Mouse (Mus musculus) hindbrain, embryonic 14.5 days (tissue): Measurements from ENCODE around the gene Olfr1175-ps. TPM values are rescaled to one million over a fixed set of nuclear protein-coding genes. Genes with fewer than 3 reads are reported as not detected.

Experiments used
- ATAC-seq: fragments of 200-750 bp; cut with Nextera tagmentation; 2 replicates; pipeline ENCODE4 v1.8.0; 2017; ENCODE audit warnings: moderate number of reproducible peaks, mild to moderate bottlenecking, moderate TSS enrichment, moderate library complexity; ENCODE audit not compliant: low FRiP score
- DNase-seq: peaks from one replicate; pipeline ENCODE4 v3.0.0-alpha.2; 2015; ENCODE audit warnings: low spot score
- H3K27ac ChIP-seq: fragments of 300-500 bp; sonication (generic); 2 replicates; pipeline ENCODE4 v1.5.1; 2014; ENCODE audit warnings: mild to moderate bottlenecking, moderate library complexity
- H3K27me3 ChIP-seq: fragments of 300-500 bp; sonication (generic); 2 replicates; pipeline ENCODE4 v1.6.1; 2014; ENCODE audit warnings: mild to moderate bottlenecking, low read length, mixed read lengths; ENCODE audit not compliant: control insufficient read depth, insufficient read depth
- H3K36me3 ChIP-seq: fragments of 300-500 bp; sonication (generic); replicated peaks from 2 replicates; pipeline ENCODE4 v1.6.1; 2014; ENCODE audit not compliant: control insufficient read depth, insufficient read depth
- H3K4me1 ChIP-seq: fragments of 300-500 bp; sonication (generic); replicated peaks from 2 replicates; pipeline ENCODE4 v1.6.1; 2014; ENCODE audit warnings: antibody characterized with exemption, low read length, mixed read lengths; ENCODE audit not compliant: control insufficient read depth, insufficient read depth
- H3K4me2 ChIP-seq: fragments of 300-500 bp; sonication (generic); replicated peaks from 2 replicates; pipeline ENCODE4 v1.6.1; 2014; ENCODE audit warnings: mild to moderate bottlenecking, moderate library complexity
- H3K4me3 ChIP-seq: fragments of 300-500 bp; sonication (generic); replicated peaks from 2 replicates; pipeline ENCODE4 v1.5.1; 2014; ENCODE audit warnings: mild to moderate bottlenecking, low read length
- H3K9ac ChIP-seq: fragments of 300-500 bp; sonication (generic); 2 replicates; pipeline ENCODE4 v1.6.1; 2014
- H3K9me3 ChIP-seq: fragments of 300-500 bp; sonication (generic); 2 replicates; pipeline ENCODE4 v1.6.1; 2016; ENCODE audit warnings: low read length; ENCODE audit not compliant: control insufficient read depth
- WGBS: fragments of 180-500 bp; shearing (Covaris S2); extraction: QIAGEN DNeasy Blood & Tissue Kit; methylation state at CpG from one replicate; pipeline ENCODE4 v1.1.7; 2014; 5-methylcytosine and 5-hydroxymethylcytosine counted together
- polyA plus RNA-seq: library from polyadenylated mRNA; unstranded; fragments of >200 nt; fragmentation: Nextera tagmentation; extraction: Ambion mirVana; gene quantifications from 2 replicates; pipeline ENCODE4 v1.2.1, GENCODE M21; 2014

Gene Olfr1175-ps
- not detected in 2 replicates for polyA plus RNA-seq

DNA sequence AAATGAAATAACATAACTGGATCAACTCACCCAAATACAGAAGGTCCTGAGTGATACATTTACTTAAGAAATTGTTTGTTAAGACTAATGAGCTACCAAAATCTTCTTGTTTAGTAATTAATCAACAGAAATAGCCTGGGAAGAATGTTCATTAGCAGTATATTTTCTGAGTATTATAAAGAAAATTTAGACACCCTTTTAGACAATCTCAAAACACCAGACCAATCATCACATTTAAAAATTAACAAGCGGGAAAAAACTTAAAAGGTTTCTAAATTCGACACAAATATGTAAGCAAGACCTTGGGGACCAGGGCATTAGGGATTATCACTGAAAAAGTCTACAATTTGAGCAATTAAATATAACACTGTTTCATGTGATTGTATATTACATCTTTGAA is at the start of gene Olfr1175-ps:
Olfr1175-ps (minus strand) TSS at position 101 of the 400 bp plus-strand sequence.
- Histone ChIP-seq H3K9me3 (no peaks in the 10 kb centered on the region), H3K4me2 (no peak within 1 kb of the TSS), H3K36me3 (no peaks in the 10 kb centered on the region), H3K4me3 (no peak within 1 kb of the TSS), H3K9ac (no peak within 1 kb of the TSS), H3K27me3 (no peaks in the 10 kb centered on the region), H3K4me1 (no peaks in the 10 kb centered on the region), H3K27ac (no peak within 1 kb of the TSS)
- DNase-seq (no peak), ATAC-seq (no peak)
- 93% methylated on average over 2 of the region's 2 CpGs for WGBS

DNA sequence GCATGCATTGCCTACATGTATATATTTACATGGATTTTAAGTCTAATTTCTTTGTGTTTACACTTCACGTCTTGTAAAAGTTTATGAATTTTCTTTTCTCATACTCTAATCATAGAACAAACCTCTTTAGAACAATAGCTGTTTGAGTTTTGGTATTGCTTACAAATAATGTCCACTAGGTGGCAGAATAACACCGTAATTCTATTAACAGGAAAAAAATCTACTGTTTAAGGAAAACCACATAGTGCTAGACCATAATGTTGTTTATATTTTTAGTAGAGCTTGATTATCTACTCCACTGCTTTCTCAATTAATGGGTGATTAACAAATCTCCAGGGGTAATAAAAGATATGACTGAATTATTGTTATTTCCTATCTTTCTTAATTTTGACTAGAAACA is 29.3 kb upstream of the Olfr1175-ps start:
- Histone ChIP-seq H3K27me3 (no peaks in the 10 kb centered on the region), H3K4me1 (no peaks in the 10 kb centered on the region), H3K9ac (no peak overlapping the region), H3K36me3 (no peaks in the 10 kb centered on the region), H3K4me2 (no peak overlapping the region), H3K27ac (no peak overlapping the region), H3K9me3 (no peaks in the 10 kb centered on the region), H3K4me3 (no peak overlapping the region)
- ATAC-seq (peak; percentile 60; the same call in 1 of the 2 replicates), DNase-seq (peak; percentile 85)
- WGBS = 5% methylated on average over 2 of the region's 2 CpGs

DNA sequence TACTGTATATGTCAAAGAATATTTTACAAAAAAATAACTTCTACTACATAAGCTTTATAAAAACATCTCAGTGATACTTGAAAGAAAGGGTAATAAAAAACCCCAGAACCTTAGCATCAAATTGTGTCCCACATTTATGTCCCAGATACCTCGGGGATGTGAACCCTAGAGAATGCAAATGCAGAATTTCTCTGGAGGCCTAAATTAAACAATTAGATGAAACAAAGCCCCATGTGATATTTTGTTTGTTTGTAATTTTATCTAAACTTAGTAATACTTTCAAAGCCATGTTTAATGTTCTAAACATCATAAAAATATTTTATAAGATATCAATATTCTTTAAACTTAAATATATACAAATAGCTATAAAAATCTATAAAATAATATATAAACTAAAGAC is 19.4 kb upstream of the Olfr1175-ps start, which contains the start of gene Olfr1177-ps:
Olfr1177-ps (minus strand) TSS at position 101 of the 400 bp plus-strand sequence.
- Histone ChIP-seq H3K9ac (no peak within 1 kb of the TSS), H3K4me1 (no peaks in the 10 kb centered on the region), H3K36me3 (no peaks in the 10 kb centered on the region), H3K27me3 (no peaks in the 10 kb centered on the region), H3K4me2 (no peak within 1 kb of the TSS), H3K9me3 (no peaks in the 10 kb centered on the region), H3K4me3 (no peak within 1 kb of the TSS), H3K27ac (no peak within 1 kb of the TSS)
- ATAC-seq (no peak), DNase-seq (no peak)
- 81% methylated on average over 1 of the region's 1 CpGs for WGBS

DNA sequence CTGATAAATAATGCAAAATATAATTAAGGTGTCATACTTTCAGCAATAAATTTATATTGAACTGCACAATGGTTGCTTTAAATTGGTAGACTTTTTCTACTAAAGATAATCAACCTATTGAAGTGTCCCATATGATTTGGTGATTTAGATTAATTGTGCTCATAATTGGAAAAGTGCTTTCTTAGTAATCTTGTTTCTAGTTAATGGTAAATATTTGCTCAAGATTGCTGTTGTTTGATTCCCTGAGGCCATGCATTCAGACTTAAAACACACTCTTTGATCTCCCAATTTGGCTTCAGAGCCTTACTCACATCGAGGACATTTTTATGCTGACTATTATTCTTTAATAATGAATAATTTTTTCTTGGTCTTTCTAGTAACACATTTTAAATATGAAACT is 9.4 kb upstream of the Olfr1175-ps start, which contains the start of gene Olfr1176:
Olfr1176 (plus strand) TSS at position 301 of the 400 bp plus-strand sequence.
- Histone ChIP-seq H3K36me3 (no peaks in the 10 kb centered on the region), H3K4me2 (no peak within 1 kb of the TSS), H3K4me3 (no peak within 1 kb of the TSS), H3K9ac (no peak within 1 kb of the TSS), H3K27ac (no peak within 1 kb of the TSS), H3K27me3 (no peaks in the 10 kb centered on the region), H3K4me1 (no peaks in the 10 kb centered on the region), H3K9me3 (no peaks in the 10 kb centered on the region)
- 74% methylated on average over 1 of the region's 1 CpGs for WGBS
- no peak for DNase-seq
- no peak for ATAC-seq

DNA sequence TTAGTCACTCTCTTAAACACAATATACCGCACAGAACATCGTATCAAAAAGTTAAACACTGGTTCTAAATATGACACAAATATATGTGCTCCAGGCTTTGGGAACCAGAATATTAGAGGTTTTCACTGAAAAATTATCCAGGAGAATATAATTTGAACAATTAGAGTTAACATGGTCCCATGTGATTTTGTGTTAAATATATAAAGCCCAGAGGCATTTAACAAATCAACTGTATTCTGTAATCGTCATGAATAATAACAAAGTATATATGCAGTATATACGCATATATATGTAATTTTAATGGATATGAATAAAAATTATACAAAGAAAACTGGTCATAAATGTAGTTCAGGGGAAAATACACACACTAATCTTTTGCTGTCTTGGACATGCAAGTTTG is 12.0 kb downstream of the Olfr1175-ps start, which contains the start of gene Olfr1174-ps:
Olfr1174-ps (minus strand) TSS at position 101 of the 400 bp plus-strand sequence.
- Histone ChIP-seq H3K36me3 (no peaks in the 10 kb centered on the region), H3K27me3 (no peaks in the 10 kb centered on the region), H3K4me1 (no peaks in the 10 kb centered on the region), H3K9ac (no peak within 1 kb of the TSS), H3K9me3 (no peaks in the 10 kb centered on the region), H3K27ac (no peak within 1 kb of the TSS), H3K4me2 (no peak within 1 kb of the TSS), H3K4me3 (no peak within 1 kb of the TSS)
- DNase-seq (no peak), ATAC-seq (no peak)
- 90% methylated on average over 4 of the region's 4 CpGs for WGBS

DNA sequence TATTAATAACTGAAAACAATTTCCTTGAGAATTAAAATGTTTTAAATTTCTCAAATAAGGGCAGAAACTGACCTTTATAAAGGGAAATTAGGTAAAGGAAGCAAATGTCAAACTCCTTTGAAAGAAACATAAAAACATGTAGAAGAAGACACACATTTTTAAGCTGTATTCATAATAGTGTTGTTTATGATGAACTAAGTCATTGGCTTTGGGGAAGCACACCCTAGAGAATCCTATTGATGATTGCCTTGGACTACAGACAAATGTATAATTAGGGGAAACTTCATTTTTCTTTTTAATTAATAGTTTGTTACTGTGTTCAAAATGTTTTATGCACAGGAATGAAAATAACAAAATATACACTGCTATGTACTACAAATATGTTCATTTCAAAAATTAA is 47.2 kb downstream of the Olfr1175-ps start, which contains the start of gene Olfr1173:
Olfr1173 (minus strand) TSS at position 101 of the 400 bp plus-strand sequence.
- Histone ChIP-seq H3K27ac (no peak within 1 kb of the TSS), H3K9me3 (no peaks in the 10 kb centered on the region), H3K9ac (no peak within 1 kb of the TSS), H3K36me3 (no peaks in the 10 kb centered on the region), H3K4me2 (no peak within 1 kb of the TSS), H3K4me3 (no peak within 1 kb of the TSS), H3K27me3 (no peaks in the 10 kb centered on the region), H3K4me1 (no peaks in the 10 kb centered on the region)
- DNase-seq (no peak), ATAC-seq (no peak)

Other genes starting within 250 kb of the Olfr1175-ps start
- gene Olfr1164, start 233.2 kb downstream of the Olfr1175-ps start, polyA plus RNA-seq = not detected in 2 replicates
- not detected in 2 replicates for gene Olfr1166, start 198.9 kb downstream of the Olfr1175-ps start, polyA plus RNA-seq
- gene Olfr1167, start 172.0 kb downstream of the Olfr1175-ps start, polyA plus RNA-seq = not detected in 2 replicates
- not detected in 2 replicates for gene Olfr1168, start 145.3 kb downstream of the Olfr1175-ps start, polyA plus RNA-seq
- gene Olfr1170, start 98.9 kb downstream of the Olfr1175-ps start, polyA plus RNA-seq = not detected in 2 replicates
- gene Olfr1173, start 47.3 kb downstream of the Olfr1175-ps start, polyA plus RNA-seq = not detected in 2 replicates
- gene Olfr1174-ps, start 12.1 kb downstream of the Olfr1175-ps start, polyA plus RNA-seq = not detected in 2 replicates
- not detected in 2 replicates for gene Olfr1176, start 9.5 kb upstream of the Olfr1175-ps start, polyA plus RNA-seq
- gene Olfr1177-ps, start 19.3 kb upstream of the Olfr1175-ps start, polyA plus RNA-seq = not detected in 2 replicates
- gene Olfr1178, start 59.8 kb upstream of the Olfr1175-ps start, polyA plus RNA-seq = not detected in 2 replicates
- gene Olfr1179, start 79.2 kb upstream of the Olfr1175-ps start, polyA plus RNA-seq = not detected in 2 replicates
- not detected in 2 replicates for gene Olfr1180, start 91.9 kb upstream of the Olfr1175-ps start, polyA plus RNA-seq
- gene Olfr1181, start 99.0 kb upstream of the Olfr1175-ps start, polyA plus RNA-seq = not detected in 2 replicates
- not detected in 2 replicates for gene Gm13757, start 121.9 kb upstream of the Olfr1175-ps start, polyA plus RNA-seq
- not detected in 2 replicates for gene Olfr1183, start 127.7 kb upstream of the Olfr1175-ps start, polyA plus RNA-seq
- gene Olfr1184, start 156.4 kb upstream of the Olfr1175-ps start, polyA plus RNA-seq = not detected in 2 replicates
- gene Olfr1185-ps1, start 166.1 kb upstream of the Olfr1175-ps start, polyA plus RNA-seq = not detected in 2 replicates
- not detected in 2 replicates for gene Olfr1186, start 191.3 kb upstream of the Olfr1175-ps start, polyA plus RNA-seq
- not detected in 2 replicates for gene Olfr1188, start 229.7 kb upstream of the Olfr1175-ps start, polyA plus RNA-seq